Mouse (Mus musculus): ENCODE measurements around the gene Vps37d. TPM values are rescaled to one million over a fixed set of nuclear protein-coding genes. Genes with fewer than 3 reads are reported as not detected.
A peak's percentile ranks its signal among the peaks of the same experiment; 100 is the strongest.

The Vps37d gene
- polyA plus RNA-seq, 1 experiment: 25.7 TPM

- DNase-seq (ENCODE audit: extremely low spot score in 1 of 2, low spot score in 1 of 2): no peak
Measured at GRCm38 (mm10) chr5:135034593-135034992, 43.5 kb downstream of the Vps37d start.

GRCm38 (mm10) chr5:135032581-135032980, 45.5 kb downstream of the Vps37d start:
- DNase-seq (ENCODE audit: extremely low spot score in 1 of 2, low spot score in 1 of 2): no peak

- peak in 1 of 2 experiments; percentile 83 for DNase-seq (ENCODE audit: extremely low spot score in 1 of 2, low spot score in 1 of 2)
Measured at GRCm38 (mm10) chr5:135029007-135029854, 48.8 kb downstream of the Vps37d start.

GRCm38 (mm10) chr5:135025899-135026298, 52.2 kb downstream of the Vps37d start:
- peak in 1 of 2 experiments; percentile 79 for DNase-seq (ENCODE audit: extremely low spot score in 1 of 2, low spot score in 1 of 2)

GRCm38 (mm10) chr5:135024665-135025224, 53.3 kb downstream of the Vps37d start:
- DNase-seq (ENCODE audit: extremely low spot score in 1 of 2, low spot score in 1 of 2): no peak

- peak; percentile 77 to 90 for DNase-seq (ENCODE audit: extremely low spot score in 1 of 2, low spot score in 1 of 2)
Measured at GRCm38 (mm10) chr5:135023344-135024173, 54.5 kb downstream of the Vps37d start, which contains the start of gene Stx1a. Stx1a (plus strand) TSS chr5:135023482.

Other genes with a start within 250 kb of the Vps37d start
- gene Tmem270, start 171.5 kb downstream of the Vps37d start, polyA plus RNA-seq (2012; rRNA removed): not detected in 2 replicates
- not detected in 2 replicates for gene Cldn13, start 162.7 kb downstream of the Vps37d start, polyA plus RNA-seq (2012; rRNA removed)
- gene Mettl27, start 145.9 kb downstream of the Vps37d start, polyA plus RNA-seq (2012; rRNA removed): 14.0 and 14.9 TPM in 2 replicates
- 0.08 and 0.32 TPM in 2 replicates for gene Cldn4, start 131.3 kb downstream of the Vps37d start, polyA plus RNA-seq (2012; rRNA removed)
- 0.34 and 1.1 TPM in 2 replicates for gene Cldn3, start 92.1 kb downstream of the Vps37d start, polyA plus RNA-seq (2012; rRNA removed)
- 68.4 and 80.5 TPM in 2 replicates for gene Abhd11, start 69.1 kb downstream of the Vps37d start, polyA plus RNA-seq (2012; rRNA removed)
- 345 and 362 TPM in 2 replicates for gene Stx1a, start 54.8 kb downstream of the Vps37d start, polyA plus RNA-seq (2012; rRNA removed)
- gene Dnajc30, start 14.1 kb downstream of the Vps37d start, polyA plus RNA-seq (2012; rRNA removed): 49.4 and 55.7 TPM in 2 replicates
- gene Bud23, start 13.3 kb downstream of the Vps37d start, polyA plus RNA-seq (2012; rRNA removed): 75.7 and 79.1 TPM in 2 replicates
- gene Mlxipl, start 11.6 kb upstream of the Vps37d start, polyA plus RNA-seq (2012; rRNA removed): 4.6 and 6.0 TPM in 2 replicates
- 9.5 and 10.7 TPM in 2 replicates for gene Tbl2, start 71.4 kb upstream of the Vps37d start, polyA plus RNA-seq (2012; rRNA removed)
- 42.2 TPM in 2 replicates for gene Bcl7b, start 90.0 kb upstream of the Vps37d start, polyA plus RNA-seq (2012; rRNA removed)
- gene Baz1b, start 109.0 kb upstream of the Vps37d start, polyA plus RNA-seq (2012; rRNA removed): 62.8 and 64.8 TPM in 2 replicates
- gene Fzd9, start 173.0 kb upstream of the Vps37d start, polyA plus RNA-seq (2012; rRNA removed): 5.4 and 5.5 TPM in 2 replicates

Data from frontal cortex, adult 2 months (tissue).